Comparison of ENCODE assay signal across 13 mouse cellular contexts in genomic region chrX:142194420-142194819, GRCm38 (mm10). TPM values are rescaled to one million over a fixed set of nuclear protein-coding genes. Genes with fewer than 3 reads are reported as not detected.
DNase-seq lines count a peak whose midpoint lies in the region; ATAC-seq lines count a peak whose summit lies in the region.
"Had no signal": no experiment of that assay in that cellular context is flagged by ENCODE, and none has a peak within 500 bp of the region (broad histone marks: within the 10 kb centered on the region; RNA-seq: fewer than 3 reads in every experiment).

No protein-coding gene starts in this region.

- no peaks in the 10 kb centered on the region for H3K9me3 ChIP-seq in kidney, embryonic 14.5 days (ENCODE audit: control insufficient read depth, low read length)
- H3K9me3 ChIP-seq: G1E had no signal

- no peak overlapping the region for H3K9ac ChIP-seq in kidney, embryonic 14.5 days (ENCODE audit: low read depth, low read length)
- H3K9ac ChIP-seq: liver, embryonic 14.5 days had no signal

- DNase-seq in cerebellum, adult 11-12 months: peak; percentile 3
- peak; percentile 66 for DNase-seq in kidney, adult 18-20 months
- DNase-seq in kidney, adult 8-10 months: peak; percentile 59 to 74
- no peak for DNase-seq in thymus, postnatal 25 days
- no peak for DNase-seq in T-cell, adult 2 months (ENCODE audit: low spot score)
- DNase-seq: B cell, adult 2 months; lung, postnatal 4 days had no signal

- no peak for ATAC-seq in cerebellum, adult (ENCODE audit: insufficient number of reproducible peaks, low FRiP score, low TSS enrichment)
- ATAC-seq in kidney, embryonic 14.5 days (ENCODE audit: low FRiP score, low TSS enrichment): no peak
- ATAC-seq: midbrain, embryonic 16.5 days had no signal

- H3K4me3 ChIP-seq in kidney, embryonic 14.5 days (ENCODE audit: low read length): no peak overlapping the region
- H3K4me3 ChIP-seq in brown adipose tissue, adult 24 weeks (ENCODE audit: insufficient read depth, low read depth, low read length): no peak overlapping the region

- H3K27me3 ChIP-seq in kidney, embryonic 14.5 days (ENCODE audit: control insufficient read depth, insufficient read depth, low read length): no peaks in the 10 kb centered on the region

- WGBS in kidney, embryonic 14.5 days: 72% methylated on average over 6 of the region's 6 CpGs

- H3K36me3 ChIP-seq in kidney, embryonic 14.5 days (ENCODE audit: control insufficient read depth, insufficient read depth, low read length): no peaks in the 10 kb centered on the region
- H3K36me3 ChIP-seq: G1E had no signal

- H3K27ac ChIP-seq in kidney, embryonic 14.5 days (ENCODE audit: low read depth, low read length): no peak overlapping the region
- peak overlapping the region; percentile 72 for H3K27ac ChIP-seq in brown adipose tissue, adult 24 weeks (replicated peaks; ENCODE audit: low read depth, low read length)
- H3K27ac ChIP-seq: liver, embryonic 14.5 days had no signal

- no peaks in the 10 kb centered on the region for H3K4me1 ChIP-seq in kidney, embryonic 14.5 days (ENCODE audit: control insufficient read depth, insufficient read depth, low read length)
- H3K4me1 ChIP-seq in brown adipose tissue, adult 24 weeks (ENCODE audit: control insufficient read depth, insufficient read depth, insufficient read length, low read length): no peaks in the 10 kb centered on the region

- H3K4me2 ChIP-seq in kidney, embryonic 14.5 days (replicated peaks; ENCODE audit: low read depth, low read length): no peak overlapping the region

RNA-seq across cellular contexts. Expression of gene Gucy2f, which starts 2.3 kb away (rescaled TPM):
- not detected in 2 replicates for polyA plus RNA-seq in kidney, embryonic 14.5 days (2014; fragmentation: Nextera tagmentation; extraction: Ambion mirVana)
- polyA plus RNA-seq in brown adipose tissue, adult 24 weeks (2012; ENCODE audit: insufficient read depth, insufficient read length, missing spikeins): not detected in 2 replicates
- polyA plus RNA-seq: G1E; liver, embryonic 14.5 days had no signal

RNA-seq across cellular contexts. Expression of gene Nxt2, which starts 32.1 kb away (rescaled TPM):
- 23.3 and 25.2 TPM in 2 replicates for polyA plus RNA-seq in kidney, embryonic 14.5 days (2014; fragmentation: Nextera tagmentation; extraction: Ambion mirVana)
- 23.0 and 24.8 TPM in 2 replicates for polyA plus RNA-seq in brown adipose tissue, adult 24 weeks (2012; ENCODE audit: insufficient read depth, insufficient read length, missing spikeins)

Comparison
In these comparisons a context has a peak if more than half of its experiments do, and no peak if none do; other contexts are left out.
1. DNase-seq: peak in cerebellum, adult 11-12 months (single experiment), kidney, adult 18-20 months (single experiment) and kidney, adult 8-10 months (2 of 2); none in thymus, postnatal 25 days (single experiment) and T-cell, adult 2 months (single experiment).